Mouse (Mus musculus) spleen, postnatal 10 days (tissue): ENCODE measurements around the gene Bmper.

Experiments used
- DNase-seq, 2 experiments: peaks; one replicate each; pipeline ENCODE4 v3.0.0; 2021 to 2022; ENCODE audit warnings: low spot score in 2 of 2

The Bmper gene

DNA sequence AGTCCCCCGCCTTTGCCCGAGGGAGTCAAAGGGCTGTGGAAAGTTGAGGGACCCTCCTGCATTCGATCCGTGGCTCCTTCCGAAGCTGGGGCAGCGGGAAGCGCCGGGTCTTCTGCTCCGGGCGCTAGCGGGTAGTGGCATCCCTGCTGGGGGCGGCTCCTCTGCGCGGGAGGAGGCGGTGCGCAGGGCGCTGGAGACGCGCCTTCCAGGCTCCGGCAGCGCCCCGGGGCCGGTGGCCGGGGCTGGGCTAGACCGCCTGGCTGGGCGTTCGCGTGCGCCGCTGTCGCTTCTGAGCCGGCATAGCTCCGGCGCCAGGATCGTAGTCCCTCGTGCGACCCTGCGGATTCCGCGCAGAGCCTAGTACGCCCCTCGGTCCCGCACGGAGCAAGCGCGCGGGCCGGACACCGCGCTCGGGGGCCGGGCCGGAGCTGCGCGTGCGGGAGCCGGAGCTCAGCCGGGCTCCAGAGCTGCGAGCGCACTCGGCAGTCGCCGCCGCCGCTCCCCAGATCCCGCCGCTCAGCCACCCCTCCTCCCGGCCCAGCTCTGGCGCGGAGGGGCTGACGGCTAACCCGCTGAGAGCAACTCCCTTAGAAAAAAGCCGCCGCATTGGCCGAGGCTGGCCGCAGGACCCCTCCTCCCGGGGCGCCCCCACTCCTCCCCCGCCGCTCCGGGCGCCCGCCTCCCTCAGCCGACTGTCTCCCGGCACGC is at the start of gene Bmper:
Gene Bmper, plus strand, starts transcription at position 236 of the 708 bp plus-strand sequence.
- peak in 1 of 2 experiments; percentile 21 for DNase-seq

DNA sequence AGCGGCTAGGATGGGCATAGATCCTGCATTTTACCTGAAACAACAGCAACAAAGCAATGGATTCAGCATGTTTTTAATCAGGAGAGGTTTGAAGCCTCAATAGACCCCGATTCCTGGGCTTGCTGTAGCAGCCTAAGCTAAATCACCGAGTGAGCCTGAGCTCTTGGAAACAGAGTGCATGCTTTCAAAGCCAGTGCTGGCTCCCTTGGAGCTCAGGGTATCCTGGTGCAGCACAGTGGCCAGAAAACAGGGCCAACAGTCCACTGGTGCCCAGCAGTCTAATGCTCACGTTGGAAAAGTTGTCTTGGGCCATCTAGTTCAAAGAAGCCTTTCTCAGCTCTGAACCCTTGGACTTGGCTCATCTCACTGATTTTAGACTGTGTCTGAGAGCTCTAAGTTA is 45.4 kb upstream of the Bmper start:
- DNase-seq = no peak

DNA sequence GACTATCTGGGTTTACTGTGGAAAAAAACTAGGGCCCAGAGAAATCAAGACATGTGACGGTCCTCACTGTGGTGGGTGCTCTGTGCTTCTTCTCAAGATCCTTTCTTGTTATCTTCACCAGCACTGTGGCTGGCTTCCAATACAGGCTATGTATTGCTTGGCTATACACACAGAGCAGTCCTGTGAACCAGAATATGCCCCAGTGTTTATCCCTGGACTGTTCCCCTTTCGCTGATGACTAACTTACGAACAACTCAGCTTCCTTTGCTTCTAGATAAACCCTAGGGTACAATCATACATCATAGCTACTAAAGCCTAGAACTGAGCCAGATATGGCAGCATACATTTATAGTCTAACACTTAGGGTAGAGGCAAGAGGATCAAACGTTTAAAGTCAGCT is 35.7 kb upstream of the Bmper start:
- no peak for DNase-seq

DNA sequence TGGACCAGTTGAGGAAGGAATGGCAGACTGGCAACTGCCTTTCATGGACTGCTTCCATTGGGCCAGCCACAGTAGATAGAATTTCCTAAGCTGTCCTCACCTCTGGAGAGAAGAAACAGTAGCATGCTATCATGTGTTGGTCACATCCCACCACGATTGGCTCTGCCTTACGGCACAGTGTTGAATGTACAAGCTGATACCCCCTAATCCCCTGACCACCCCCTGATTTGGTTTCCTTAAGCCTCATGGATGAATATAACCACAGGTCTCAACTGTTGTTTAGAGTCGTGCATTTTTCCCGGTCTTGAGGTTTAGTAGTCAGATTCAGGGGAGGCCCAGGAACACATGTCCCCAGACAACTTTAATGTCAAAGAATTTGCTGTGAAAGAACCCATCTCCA is 34.7 kb upstream of the Bmper start:
- DNase-seq = no peak

DNA sequence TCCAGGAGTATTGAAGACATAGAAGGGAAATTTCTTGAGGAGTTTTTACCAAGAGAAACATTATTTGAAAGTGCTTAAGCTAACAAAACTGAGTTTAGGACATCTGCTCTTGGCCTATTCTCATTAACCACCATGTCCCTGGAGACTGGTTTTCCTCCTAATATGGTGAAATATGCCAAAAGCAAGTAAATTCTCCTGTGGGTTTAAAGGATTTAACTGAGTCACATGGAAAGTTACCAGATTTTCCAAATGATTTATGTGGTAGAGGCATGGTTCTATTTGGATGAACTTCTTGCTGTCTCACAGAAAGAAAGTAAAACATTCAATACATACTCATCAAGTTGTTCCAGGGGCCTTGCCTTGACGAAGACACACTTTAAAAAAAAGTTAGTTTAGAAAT is 31.9 kb upstream of the Bmper start:
- DNase-seq = no peak

DNA sequence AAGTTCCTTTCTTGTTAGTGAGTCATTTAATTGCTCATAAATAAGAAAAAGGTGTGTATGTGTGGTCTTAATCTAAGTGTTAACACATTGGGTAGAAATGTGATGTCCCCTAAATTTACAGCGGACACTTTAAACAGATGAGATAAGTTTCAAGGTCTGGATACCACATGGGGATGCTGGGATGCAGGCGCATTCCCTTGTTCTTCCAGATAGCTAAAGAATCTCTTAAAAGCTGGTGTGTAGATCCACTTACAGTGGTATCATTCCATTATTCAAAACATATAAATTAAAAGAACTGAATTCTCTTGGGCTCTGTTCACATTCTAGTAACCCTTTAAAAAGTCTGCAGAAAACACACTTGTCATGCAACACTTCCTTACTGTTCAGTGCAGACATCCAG is 31.4 kb upstream of the Bmper start:
- no peak for DNase-seq

DNA sequence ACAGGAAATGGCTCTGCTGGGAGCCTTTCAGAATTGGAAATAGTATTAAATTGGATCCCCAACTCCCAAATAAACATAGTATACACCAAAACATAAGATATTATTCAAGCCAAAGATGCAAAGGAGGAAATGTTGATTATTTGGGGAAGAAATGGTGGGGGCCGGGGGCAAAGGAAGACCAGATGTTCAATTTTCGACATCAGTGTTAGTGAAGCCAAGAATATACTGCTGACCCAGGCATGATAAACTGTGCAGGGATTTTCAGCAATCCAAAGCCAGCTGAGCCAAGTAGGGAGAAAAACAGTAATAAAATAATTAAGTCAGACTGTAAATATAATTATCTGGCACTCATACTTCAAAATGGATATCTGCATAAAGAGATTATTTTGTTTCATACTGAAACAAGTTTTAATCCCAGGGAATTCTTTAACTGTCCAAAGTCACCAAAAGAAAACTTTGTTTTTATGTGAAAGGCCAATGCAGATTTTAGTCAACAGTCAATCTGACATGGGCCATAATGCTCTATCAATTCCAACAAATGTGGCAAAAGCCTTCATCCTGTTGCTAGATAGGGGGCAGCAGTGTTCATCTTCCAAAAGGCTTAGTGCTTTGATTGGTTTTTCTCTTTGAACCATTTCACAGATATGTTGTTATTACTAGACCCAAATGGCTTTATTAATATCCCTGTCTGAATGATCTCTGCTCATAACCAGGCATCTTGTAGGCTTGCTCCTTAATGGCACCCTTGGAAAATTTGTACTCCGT is 30.1 kb upstream of the Bmper start:
- DNase-seq = no peak

DNA sequence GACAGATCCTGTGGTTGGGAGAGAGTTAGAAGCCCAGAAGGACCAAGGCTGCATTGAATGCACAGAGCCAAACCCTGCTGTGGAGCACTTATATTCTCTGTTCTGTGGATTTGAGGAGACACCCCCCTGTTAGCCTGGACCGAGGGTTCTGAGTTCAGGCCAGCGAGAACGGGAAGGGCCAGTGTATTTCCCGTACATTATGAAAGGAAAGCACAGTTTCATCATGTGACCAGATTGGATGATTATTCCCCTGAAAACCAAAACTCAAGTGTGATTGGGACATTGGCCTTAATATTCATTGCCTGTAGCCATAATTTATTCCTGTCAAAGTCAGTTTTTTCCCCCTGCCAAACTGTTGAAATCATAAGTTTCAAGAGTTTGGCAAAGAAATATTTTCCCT is 23.9 kb upstream of the Bmper start:
- no peak for DNase-seq

DNA sequence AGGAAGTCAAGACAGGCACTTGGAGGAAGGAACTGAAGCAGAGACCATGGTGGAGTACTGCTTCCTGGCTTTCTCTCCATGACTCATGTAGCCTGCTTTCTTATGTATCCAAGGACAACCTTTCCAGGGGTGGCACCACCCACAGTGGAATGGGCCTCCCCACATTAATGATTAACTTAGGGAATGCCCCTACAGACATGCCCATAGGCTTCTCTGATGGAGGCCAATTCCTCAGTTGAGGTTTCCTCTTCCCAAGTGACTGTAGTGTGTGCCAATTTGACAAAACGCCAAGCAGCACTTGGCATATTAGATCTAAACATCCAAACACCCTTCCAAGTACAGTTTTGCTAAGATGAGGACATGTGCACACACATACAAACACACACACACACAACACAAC is 23.0 kb upstream of the Bmper start:
- DNase-seq = no peak

DNA sequence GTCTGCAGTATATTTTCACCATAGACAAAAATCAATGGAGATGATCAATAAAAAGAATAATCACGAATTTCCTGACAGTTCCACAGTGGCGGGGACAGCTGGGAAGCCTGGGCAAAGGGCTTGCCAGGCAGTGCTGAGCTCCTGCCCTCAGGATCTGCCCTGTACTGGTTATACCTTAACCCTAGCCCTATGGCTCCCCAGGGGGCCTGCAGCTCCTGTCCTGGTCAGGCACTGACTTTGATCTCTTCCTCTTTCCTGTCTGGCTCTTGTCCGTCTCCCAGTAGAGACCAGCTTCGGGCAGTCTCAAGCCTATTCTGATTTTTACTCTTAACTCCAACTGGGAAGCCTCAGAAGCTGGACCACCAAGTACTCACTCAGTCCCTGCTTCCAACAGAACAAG is 22.0 kb upstream of the Bmper start:
- DNase-seq = no peak

DNA sequence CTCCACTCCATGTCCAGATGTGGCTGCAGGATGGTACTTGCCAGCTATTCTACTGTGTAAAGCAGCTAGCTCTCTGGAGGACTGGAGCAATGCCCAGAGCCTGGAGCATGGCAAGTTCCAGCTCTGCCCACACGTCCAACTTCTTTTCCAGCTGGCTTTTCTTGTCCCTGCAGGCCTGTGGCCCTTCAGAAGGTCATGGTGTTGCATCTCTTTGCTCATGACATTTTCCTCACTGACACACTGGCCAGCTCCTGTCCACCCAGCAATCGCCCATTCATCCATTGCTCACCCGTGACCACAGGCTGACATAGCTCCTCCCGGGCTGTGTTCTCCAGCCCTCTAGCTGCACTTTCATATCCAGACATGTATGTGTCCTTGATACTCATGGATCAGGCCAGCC is 20.4 kb upstream of the Bmper start:
- no peak for DNase-seq

DNA sequence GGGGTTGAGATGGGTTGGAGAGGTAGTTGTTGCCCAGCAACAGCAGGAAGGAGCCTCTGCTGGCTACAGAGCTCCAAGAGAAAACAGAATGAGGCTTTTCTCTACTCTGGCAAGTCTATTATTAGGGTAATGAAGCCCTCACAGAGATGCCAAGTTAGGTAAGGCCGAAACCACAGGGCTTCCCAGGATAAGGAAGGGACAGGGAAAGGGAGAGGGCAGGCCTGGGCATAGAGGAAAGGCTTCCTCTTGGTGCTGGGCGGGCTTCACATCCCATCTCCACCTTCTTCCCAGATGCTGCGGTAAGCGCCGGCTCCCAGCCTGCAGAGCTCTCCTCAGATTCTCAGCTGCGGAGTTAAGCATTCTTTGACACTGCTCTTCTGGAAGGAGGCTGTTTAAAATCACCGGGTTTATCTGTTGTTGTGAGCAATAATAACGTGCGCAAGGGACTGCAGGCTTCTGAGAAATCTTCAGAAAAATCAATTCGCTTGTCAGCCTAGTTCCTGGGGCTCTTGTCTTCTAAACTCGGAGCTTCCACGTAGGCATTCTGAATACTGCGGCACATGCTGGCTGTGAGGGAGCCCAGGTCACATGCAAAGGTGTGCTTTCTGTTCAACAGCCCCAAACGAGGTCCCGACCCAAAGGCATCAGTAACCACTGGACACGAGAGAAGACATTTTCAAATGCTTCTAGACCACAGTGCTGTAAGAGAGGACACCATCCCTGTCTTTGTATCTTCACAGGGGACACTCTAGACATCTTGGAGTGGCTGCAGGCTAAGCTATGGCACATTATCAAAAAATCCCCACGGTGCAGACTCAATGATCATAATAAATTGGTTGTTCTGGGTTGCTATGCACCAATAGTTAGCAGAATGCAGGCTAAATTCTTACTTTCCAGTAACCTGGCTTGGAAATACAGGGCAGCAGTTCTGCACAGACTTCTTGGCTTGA is 18.3 kb upstream of the Bmper start:
- no peak for DNase-seq

DNA sequence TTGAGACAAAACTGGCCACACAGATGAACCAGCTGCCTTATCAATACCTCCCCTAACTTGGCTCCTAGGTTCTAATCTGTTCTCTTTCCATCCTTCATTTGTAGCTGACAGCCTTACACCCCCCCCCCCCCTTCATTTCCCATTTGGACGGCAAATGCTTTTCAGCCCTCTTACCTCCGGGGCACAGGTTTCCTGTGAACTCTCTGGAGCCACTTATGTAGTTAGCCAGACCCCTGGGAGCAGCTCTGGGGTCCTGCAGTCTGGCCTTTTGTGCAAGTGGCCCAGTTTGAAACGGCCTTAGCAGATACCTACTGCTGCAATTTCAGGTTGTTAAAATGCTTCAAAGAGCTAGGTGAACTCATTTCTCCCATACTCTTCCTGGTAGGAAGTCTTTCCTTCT is 17.6 kb upstream of the Bmper start:
- no peak for DNase-seq

DNA sequence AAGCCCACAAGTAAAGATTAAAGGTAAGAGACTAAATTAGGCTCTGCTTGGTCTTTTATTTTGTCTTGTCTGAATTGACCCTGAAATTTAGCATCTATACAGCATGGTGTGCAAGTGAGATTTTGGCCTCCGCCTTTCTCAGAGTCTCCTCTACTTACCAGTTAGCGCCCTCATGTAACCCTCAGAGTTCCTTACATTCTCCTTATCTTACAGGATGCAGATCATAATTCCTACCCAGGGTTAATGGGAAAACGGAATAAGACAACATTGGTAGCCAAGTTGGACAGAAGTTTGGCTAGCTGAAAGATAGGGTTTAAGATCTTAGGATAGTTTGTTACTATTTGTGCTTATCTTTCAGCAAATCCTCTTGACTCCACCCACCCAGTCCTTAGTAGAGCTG is 17.1 kb upstream of the Bmper start:
- no peak for DNase-seq

DNA sequence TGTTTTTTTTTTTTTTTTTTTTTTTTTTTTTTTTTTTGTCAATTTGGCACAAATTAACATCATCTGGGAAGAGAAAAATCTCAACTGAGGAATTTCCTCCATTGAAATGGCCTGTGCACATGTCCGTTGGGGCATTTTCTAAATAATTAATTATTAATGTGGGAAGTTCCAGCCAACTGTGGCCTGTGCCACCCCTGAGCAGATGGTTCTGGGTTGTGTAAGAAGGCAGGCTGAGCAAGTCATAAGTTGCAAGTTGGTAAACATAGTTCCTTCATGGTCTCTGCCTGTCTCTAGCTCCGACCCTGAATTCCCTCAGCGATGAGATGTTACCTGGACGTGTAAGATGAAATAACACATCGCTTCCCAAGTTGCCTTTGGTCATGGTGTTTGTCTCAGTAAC is 16.7 kb upstream of the Bmper start:
- DNase-seq = no peak

DNA sequence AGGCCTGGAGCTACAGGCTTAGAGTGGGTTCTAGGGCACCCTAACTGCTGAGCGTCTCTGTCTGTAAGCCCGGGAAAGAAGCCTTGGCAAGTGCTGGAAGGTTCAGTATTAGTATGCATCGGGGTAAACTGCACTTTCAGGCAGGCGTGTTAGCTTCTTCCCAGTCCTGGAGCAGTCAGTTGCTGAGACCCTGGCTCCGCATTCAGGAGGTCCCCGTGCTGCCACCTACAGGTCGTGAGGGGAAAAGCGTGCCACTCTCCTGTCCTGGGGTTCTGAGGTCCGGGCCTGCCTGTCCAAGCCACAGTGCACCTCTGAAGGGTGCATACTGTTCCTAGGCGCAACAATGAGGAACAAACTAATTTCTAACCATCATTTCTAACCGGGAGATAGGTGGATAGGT is 10.6 kb upstream of the Bmper start:
- DNase-seq = peak; percentile 25 to 74

DNA sequence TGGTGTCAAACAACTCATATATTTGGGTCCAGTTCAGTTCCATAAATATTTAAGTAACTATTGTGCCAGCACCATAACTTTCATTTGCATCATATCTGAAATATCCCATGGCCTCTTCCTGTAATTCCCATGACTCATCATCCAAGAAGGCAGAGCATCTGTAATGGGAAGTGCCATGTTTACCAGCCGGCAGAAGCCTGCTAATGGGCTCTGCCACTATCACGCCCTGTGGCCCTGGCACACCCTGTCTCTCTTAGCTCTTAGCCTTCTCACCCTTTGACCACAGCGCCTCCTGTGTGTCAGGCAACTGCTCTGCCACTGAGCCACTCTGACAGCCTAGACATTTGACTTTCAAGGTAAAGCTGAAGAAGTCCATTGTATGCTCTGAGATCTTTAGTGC is 3.1 kb upstream of the Bmper start:
- peak in 1 of 2 experiments; percentile 41 for DNase-seq

DNA sequence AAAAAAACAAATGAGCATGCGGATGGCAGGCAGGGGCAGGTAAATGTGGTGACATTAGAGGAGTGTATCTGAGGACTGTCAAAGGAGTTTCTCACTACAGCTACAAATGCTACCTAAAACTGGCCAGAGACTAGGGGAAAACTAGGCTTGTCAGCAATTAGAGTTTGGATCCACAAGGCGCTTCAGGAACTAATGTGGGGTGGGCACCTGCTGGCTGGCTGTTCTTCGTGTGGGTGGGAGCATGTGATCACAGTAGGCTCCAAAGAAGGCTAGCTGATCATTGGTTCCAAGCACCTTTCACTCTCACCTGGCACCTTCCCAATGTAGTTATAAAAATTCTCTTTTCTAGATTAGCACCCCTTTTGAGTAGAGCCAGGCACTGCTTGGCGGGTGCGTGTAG is 900 bp upstream of the Bmper start:
- DNase-seq = no peak

DNA sequence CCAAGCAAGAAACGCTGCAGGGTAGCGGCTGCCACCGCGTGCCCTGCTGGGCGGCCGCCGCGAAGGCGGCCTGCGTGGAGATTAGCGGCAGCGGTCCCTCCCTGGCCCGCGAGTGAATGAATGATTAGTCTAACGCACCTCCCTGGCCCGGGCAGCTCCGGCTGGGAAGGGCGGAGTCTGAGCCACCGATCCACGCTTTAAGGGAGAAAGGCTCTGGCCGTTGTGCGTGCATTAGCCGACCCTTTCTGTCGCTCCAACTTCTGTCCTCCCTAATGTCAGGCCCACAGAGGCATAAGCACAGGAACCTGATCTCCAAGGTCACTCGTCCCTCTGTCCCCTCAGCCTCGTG is 410 bp upstream of the Bmper start:
- no peak for DNase-seq

DNA sequence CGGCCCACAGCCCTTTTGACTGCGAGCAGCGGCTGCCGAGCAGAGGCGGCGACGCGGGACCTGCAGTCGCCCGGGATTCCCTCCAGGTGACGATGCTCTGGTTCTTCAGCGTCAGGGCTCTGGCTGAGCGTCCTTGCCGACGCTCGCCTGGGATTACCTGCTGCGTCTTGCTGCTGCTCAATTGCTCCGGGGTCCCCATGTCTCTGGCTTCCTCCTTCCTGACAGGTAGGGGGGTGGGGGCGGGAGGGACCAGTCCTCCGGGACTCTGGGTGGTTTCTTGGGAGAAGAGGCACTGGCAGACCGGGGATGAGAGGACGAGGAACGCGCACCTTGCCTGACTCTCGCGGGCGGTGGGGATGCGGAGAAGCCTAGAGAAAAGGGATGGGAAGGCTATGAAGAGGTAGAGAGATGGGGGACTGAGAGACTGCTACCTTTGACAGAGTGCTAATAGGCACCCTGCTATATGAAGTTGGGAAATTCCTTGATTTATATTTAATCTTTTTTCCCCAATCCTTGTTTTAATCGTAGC is 737 bp downstream of the Bmper start:
- DNase-seq = no peak

DNA sequence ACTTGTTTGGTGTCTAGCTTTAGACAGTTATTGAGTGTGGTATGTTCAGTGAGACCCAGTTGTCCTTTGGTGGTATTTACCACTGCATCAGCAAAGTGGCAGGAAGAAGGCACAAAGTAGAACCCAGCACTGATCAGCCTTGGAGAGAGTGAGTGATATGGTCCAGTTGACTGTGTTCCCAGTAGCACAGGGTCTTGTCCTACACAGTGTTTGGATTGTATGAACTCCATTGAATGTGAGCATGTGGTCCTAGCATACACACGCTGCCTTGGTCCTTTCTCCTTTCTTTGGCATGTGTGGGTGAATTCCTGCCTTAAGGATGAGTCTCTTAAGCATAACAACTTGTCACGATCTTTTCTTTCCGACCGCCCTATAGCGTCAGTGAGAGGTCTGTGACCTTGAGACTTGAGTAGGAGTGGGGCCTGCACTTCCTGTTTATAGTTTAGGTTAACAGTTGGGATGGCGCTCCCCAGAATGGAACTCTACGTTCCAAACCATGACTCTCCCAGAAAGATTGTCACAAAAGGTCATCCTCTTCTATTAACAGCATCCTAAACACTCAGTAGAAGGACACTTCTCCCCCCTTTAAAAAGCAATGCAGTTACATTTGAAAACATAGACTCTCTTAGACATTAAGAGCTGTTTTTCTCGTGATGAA is 10.7 kb downstream of the Bmper start:
- DNase-seq = no peak
